Mouse (Mus musculus) adrenal gland, adult 8-10 months (tissue): ENCODE measurements around the gene Gm37240. TPM values are rescaled to one million over a fixed set of nuclear protein-coding genes. Genes with fewer than 3 reads are reported as not detected.
"Not testable (repeated sequence)": the region's sequence is repeated elsewhere in the genome, so short reads cannot be mapped to it uniquely, and the experiment has no call there.

Source experiments
- DNase-seq: peaks from one replicate; pipeline ENCODE4 v3.0.0; 2022
- total RNA-seq, 4 experiments: library from RNA; stranded (reverse); gene quantifications; 2 replicates each; pipeline ENCODE4 v1.2.4; 2022

The Gm37240 gene
- total RNA-seq, 4 experiments from 2014 or later: 5.4 to 9.8 (median 7.2) TPM

DNA sequence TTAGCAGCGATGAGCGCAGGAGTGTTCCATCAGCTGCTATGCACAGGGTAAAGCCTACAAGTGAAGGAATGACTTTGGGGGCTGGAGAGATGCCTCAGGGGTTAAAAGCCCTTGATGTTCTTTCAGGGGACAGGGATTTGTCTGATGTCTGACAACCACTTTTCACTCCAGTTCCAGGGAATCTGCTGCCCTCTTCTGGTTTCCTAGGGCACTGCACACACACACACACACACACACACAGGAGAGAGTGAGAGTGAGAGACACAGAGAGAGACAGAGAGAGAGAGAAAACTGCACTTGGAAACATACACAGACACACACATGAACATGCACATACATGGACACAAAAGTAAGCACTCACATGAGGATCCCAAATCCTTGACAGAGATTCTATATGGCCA is 1228.4 kb downstream of the Gm37240 start:
- no peak for DNase-seq

DNA sequence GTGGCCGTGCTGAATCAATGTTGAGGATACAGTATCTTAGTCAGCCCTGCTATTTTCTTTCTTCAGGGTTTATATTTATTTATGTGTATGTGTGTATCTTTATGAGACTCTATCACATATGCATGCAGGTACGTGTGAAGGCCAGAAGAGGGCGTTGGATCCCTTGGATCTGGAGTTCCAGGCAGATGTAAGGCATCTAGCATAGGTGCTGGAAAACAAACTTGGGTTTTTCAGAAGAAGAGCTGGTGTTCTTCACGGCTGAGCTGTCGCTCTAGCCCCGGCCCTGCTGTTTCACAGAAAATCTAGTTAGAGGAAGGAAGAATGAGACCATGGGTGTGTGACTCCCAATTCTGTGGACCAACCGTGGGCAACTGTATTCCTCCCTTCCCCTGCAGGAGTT is 1229.3 kb downstream of the Gm37240 start:
- no peak for DNase-seq

- DNase-seq: no peak
Measured at GRCm38 (mm10) chr3:84657240-84657639, 1230.1 kb downstream of the Gm37240 start.

- not testable (repeated sequence) for DNase-seq
Measured at GRCm38 (mm10) chr3:84655785-84656150, 1231.5 kb downstream of the Gm37240 start.

- DNase-seq: no peak
Measured at GRCm38 (mm10) chr3:84654900-84655784, 1232.2 kb downstream of the Gm37240 start.

GRCm38 (mm10) chr3:84654246-84654826 is 1233.0 kb downstream of the Gm37240 start:
- DNase-seq: no peak

- no peak for DNase-seq
Measured at GRCm38 (mm10) chr3:84653557-84654245, 1233.6 kb downstream of the Gm37240 start.

- peak; percentile 56 for DNase-seq
Measured at GRCm38 (mm10) chr3:84652643-84653556, 1234.4 kb downstream of the Gm37240 start.

- no peak for DNase-seq
Measured at GRCm38 (mm10) chr3:84649578-84650327, 1237.6 kb downstream of the Gm37240 start.

GRCm38 (mm10) chr3:84648069-84648468 is 1239.2 kb downstream of the Gm37240 start:
- DNase-seq: not testable (repeated sequence)

- DNase-seq: peak; percentile 74
Measured at GRCm38 (mm10) chr3:84647616-84648015, 1239.7 kb downstream of the Gm37240 start.

GRCm38 (mm10) chr3:84646331-84646845 is 1240.9 kb downstream of the Gm37240 start:
- peak; percentile 75 for DNase-seq

- no peak for DNase-seq
Measured at GRCm38 (mm10) chr3:84646007-84646290, 1241.4 kb downstream of the Gm37240 start.

DNA sequence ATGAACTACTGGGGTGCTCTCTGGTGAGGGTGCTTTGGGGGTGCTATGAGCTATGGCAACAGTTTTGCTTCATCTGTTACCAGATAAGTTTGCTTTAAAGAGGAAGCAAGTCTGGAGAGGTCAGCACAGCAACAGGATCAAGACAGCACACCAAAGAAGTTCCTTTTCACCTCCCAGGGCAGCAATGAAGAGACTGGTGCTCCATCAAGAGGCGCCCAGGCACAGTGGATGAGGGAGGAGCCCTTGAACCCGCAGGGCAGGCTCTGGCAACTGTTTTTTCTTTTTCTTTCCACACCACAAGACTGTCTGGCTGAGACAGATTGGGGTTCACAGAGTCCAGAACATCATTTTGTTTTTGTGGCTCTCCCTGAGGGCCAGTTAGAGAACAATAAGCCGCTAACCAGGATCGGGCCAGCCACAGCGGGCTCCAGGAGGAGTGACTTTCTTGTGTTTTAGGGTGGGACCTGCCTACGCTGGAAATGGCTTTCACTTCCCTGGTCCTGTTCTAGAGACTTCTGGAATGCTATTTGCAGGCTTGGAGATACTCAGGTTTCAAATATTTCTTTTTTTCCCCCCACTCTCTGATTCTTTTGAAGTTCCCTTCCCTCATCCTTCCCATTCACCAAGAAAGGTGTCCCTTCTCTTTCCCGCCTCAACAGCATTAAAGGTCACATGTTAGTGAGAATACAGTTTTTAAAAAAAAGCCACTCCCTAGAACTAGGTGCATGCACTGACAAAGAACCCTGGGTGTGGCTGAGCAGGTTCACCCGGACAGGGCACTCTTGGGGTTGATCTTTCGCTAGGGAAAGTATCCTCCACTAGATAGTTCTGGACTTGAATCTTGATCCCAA is 1241.9 kb downstream of the Gm37240 start:
- DNase-seq: no peak

DNA sequence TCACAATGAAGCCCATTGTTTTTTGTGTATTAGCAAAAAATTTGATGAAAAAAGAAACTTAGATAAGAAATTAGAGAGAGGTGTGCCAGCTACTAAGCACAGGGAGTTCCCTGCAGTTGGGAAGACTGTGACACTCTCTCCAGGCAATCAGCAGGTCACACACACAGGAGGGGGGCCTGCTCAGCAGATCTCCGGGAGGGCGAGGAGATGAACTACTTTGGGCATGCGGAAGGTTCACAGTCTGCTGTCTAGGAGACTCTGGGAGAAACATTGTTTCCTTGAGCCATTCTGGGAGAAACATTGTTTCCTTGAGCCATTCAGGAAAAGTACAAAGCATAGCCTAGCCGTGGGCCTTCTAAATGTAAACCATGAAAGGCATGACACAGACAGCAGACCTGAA is 1244.4 kb downstream of the Gm37240 start:
- DNase-seq: no peak

- DNase-seq: no peak
Measured at GRCm38 (mm10) chr3:84641391-84641790, 1245.9 kb downstream of the Gm37240 start.

GRCm38 (mm10) chr3:84640536-84640935 is 1246.8 kb downstream of the Gm37240 start:
- DNase-seq: no peak

DNA sequence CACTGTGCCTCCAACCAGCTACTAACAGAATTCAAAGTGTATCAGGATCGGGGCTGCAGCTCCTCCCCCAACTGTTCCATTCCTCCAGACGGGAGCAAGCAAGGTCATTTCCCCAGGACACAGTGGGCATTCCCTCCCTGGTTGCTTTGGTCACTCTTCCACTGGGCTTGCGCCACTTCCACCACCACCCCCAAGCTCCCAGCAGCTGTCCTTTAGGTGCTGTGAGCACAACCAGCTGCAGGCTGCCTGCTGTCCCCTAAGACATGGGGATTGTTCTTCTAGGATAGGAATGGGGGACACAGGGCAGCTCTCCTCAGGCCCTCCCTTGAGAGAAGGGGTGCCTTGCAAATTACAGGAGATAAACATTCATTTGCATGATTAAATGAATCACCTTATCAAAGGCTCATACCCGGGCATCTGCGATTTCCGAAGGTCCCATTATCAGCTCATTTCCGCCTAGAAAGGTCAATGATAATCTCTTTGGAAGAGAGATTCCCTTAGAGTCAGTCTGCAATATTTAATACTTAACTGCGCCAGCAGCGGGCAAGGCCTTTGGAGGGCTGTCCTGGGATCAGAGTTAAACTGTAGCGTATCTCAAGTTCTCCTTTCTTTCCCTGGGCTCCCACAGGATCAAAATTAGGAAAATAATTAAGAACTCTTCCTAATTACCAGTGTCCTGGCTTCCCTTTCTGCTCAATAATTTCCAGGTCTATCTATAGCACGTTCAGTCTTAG is 1247.4 kb downstream of the Gm37240 start:
- DNase-seq: no peak

DNA sequence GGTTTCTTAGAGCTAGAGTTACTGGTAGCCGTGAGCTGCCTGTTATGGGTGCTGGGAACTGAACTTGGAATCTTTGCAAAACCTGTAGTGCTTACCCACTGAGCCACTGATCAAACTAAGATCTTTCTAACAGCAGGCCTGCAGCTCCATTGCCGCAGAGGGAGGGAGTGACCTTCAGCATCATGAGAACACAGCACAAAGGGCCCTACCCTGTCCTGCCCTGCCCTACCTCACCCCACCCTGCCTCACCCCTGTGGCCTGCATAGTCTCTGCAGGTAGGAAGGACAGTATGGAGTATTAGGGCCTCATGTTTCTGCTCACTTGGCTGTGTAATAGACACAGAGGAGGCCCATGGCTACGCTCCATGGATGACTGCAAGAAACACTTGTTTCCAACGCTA is 1248.5 kb downstream of the Gm37240 start:
- no peak for DNase-seq
